Mouse (Mus musculus): ENCODE measurements around the gene Ubxn11.

- TF ChIP-seq CTCF (IDR thresholded peaks at IDR 0.05; ENCODE audit: low read depth) (no peak), EP300 (optimal IDR thresholded peaks at IDR 0.05) (no peak)
These were observed 42.1 kb upstream of the Ubxn11 start, which contains the start of gene Crybg2 for GRCm38 (mm10) chr4:134060135-134060865.
